Mouse (Mus musculus) forebrain, postnatal 0 days (tissue): Measurements from ENCODE around the gene Abhd2. TPM values are rescaled to one million over a fixed set of nuclear protein-coding genes. Genes with fewer than 3 reads are reported as not detected.
"Not testable (repeated sequence)": the region's sequence is repeated elsewhere in the genome, so short reads cannot be mapped to it uniquely, and the experiment has no call there.

Experiments used
- ATAC-seq: fragments of 200-750 bp; cut with Nextera tagmentation; 2 replicates; pipeline ENCODE4 v1.8.0; 2017; ENCODE audit warnings: mild to moderate bottlenecking, moderate library complexity
- DNase-seq: peaks from one replicate; pipeline ENCODE4 v3.0.0-alpha.2; 2015
- H3K27ac ChIP-seq: fragments of 300-500 bp; sonication (generic); 2 replicates; pipeline ENCODE4 v1.5.1; 2014; ENCODE audit warnings: low read depth, mild to moderate bottlenecking, antibody characterized with exemption, low read length, moderate library complexity, mixed read lengths
- H3K27me3 ChIP-seq: fragments of 300-500 bp; sonication (generic); 2 replicates; pipeline ENCODE4 v1.6.1; 2014; ENCODE audit warnings: mild to moderate bottlenecking, low read length, mixed read lengths; ENCODE audit not compliant: insufficient read depth
- H3K36me3 ChIP-seq: fragments of 300-500 bp; sonication (generic); 2 replicates; pipeline ENCODE4 v1.6.1; 2014; ENCODE audit warnings: mild to moderate bottlenecking, moderate library complexity; ENCODE audit not compliant: insufficient read depth
- H3K4me1 ChIP-seq: fragments of 300-500 bp; sonication (generic); 2 replicates; pipeline ENCODE4 v1.6.1; 2014; ENCODE audit warnings: antibody characterized with exemption; ENCODE audit not compliant: insufficient read depth
- H3K4me2 ChIP-seq: fragments of 300-500 bp; sonication (generic); 2 replicates; pipeline ENCODE4 v1.6.1; 2014; ENCODE audit warnings: low read depth, mild to moderate bottlenecking, moderate library complexity
- H3K4me3 ChIP-seq: fragments of 300-500 bp; sonication (generic); 2 replicates; pipeline ENCODE4 v1.5.1; 2014; ENCODE audit warnings: low read depth, low read length, mixed read lengths
- H3K9ac ChIP-seq: fragments of 300-500 bp; sonication (generic); 2 replicates; pipeline ENCODE4 v1.6.1; 2014; ENCODE audit warnings: mild to moderate bottlenecking
- H3K9me3 ChIP-seq: fragments of 300-500 bp; sonication (generic); 2 replicates; pipeline ENCODE4 v1.6.1; 2016; ENCODE audit warnings: low read length
- CTCF ChIP-seq: sonication (generic); IDR thresholded peaks from 2 replicates; pipeline ENCODE4 v1.5.1; 2016; ENCODE audit warnings: antibody characterized with exemption, control low read depth, low read depth
- WGBS: fragments of 180-500 bp; shearing (Covaris S2); extraction: QIAGEN DNeasy Blood & Tissue Kit; methylation state at CpG from one replicate; pipeline ENCODE4 v1.1.7; 2014; 5-methylcytosine and 5-hydroxymethylcytosine counted together
- polyA plus RNA-seq: library from polyadenylated mRNA; unstranded; fragments of >200 nt; fragmentation: Nextera tagmentation; extraction: Ambion mirVana; gene quantifications from 2 replicates; pipeline ENCODE4 v1.2.1, GENCODE M21; 2015
- total RNA-seq: library from RNA; depleted of rRNA; stranded (reverse); fragments of >200 nt; gene quantifications from 2 replicates; pipeline ENCODE4 v1.2.3, GENCODE M21; 2014

Gene Abhd2
- total and polyA plus RNA-seq, 2 experiments from 2014 or later, result 26.0 to 88.0 TPM

DNA sequence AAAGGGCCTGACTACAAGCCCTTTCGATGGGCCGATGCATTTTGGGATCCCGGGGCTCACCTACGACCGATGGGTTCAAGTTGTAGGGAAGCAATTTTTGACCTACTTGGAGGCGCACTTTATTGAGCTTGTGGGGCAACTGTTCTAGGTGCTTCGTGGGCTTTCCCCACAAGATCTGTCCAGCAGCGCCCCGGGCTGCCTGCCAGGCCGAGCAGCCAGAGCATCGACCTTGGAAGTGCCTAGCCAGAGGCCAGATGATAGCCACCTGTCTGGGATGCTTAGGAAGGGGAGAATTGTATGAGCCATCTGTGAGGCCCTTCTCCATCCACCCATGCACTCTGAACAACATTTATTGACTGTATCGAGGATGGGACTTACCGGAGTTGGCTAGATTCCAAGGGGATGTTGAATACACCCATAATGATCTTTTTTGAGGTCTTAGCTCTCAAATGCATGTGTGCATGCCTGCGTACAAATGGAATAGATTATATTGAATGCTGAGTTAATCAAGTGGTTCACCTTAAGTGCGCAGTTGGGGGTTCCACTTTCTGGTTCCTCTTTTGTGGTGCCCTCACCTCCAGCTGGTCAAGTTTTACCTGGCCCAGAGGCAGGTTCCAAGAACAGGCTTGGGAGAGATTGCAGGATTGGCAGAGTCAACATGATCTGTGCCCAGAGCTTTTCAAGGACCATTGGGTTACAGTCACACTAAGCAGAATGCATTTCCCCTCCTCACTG is 906 bp downstream of the Abhd2 start:
- ATAC-seq, result no peak
- peak; percentile 41 for DNase-seq
- WGBS, result 7% methylated on average over 15 of the region's 15 CpGs
- H3K4me3 ChIP-seq, result peak overlapping the region; percentile 86
- no peaks in the 10 kb centered on the region for H3K36me3 ChIP-seq
- peak overlapping the region; percentile 95 for H3K9ac ChIP-seq
- peak overlapping the region; percentile 77 for H3K4me2 ChIP-seq
- peaks cover 36% of the 10 kb centered on the region for H3K4me1 ChIP-seq
- no peak for TF ChIP-seq CTCF
- no peaks in the 10 kb centered on the region for H3K9me3 ChIP-seq
- H3K27ac ChIP-seq, result peak overlapping the region; percentile 88
- H3K27me3 ChIP-seq, result no peaks in the 10 kb centered on the region

DNA sequence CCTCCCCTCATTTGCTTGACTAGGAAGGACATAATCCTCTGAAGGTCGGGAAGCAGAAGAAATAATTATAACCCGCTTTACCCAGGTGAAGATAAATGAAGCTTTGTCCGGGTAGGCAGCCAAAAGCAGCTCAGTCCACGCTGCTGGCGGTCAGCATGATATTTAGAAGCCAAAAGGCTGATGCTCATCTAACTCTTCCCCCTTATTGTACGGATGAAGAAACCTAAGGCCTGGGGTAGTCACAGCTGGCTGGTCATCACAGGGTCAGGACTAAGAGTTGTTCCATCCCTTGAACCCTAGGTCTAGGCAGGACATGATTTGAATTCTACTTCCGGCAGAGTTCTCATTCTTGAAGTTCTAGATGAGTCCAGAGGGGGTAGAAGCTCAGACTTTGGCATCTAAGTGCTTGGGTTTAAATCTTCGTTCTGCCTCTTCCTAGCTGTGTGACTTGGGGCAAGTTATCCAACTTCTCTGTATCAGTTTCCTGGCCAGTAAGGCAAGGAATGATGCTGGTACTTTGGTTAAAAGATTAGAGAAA is 1.5 kb downstream of the Abhd2 start:
- Histone ChIP-seq H3K9me3 (no peaks in the 10 kb centered on the region), H3K27ac (no peak overlapping the region), H3K27me3 (no peaks in the 10 kb centered on the region), H3K4me2 (peak overlapping the region; percentile 77), H3K36me3 (no peaks in the 10 kb centered on the region; the same call in 1 of the 2 replicates), H3K4me1 (peaks cover 39% of the 10 kb centered on the region), H3K4me3 (peak overlapping the region; percentile 86), H3K9ac (peak overlapping the region; percentile 95)
- no peak for DNase-seq
- WGBS, result 67% methylated on average over 8 of the region's 8 CpGs
- no peak for ATAC-seq
- no peak for TF ChIP-seq CTCF

DNA sequence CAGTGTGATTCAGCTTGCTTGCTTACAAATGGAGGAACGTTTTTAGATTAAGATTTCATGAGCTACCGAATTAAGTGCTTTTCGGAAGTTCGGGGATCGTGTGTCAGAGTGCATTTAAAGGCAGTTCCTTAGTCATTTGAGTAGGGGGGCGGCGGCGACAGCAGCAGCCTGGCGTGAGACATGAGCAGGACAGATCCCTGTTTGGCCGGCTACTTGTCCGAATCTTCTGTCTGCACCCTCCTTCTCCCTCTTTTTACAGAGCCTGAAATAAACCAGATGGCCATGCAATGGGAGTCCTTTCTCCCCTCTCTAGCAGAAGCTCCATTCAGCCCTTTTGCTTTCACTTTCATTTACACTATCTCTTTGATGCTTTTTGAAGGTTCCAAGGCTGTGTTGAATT is 2.3 kb downstream of the Abhd2 start:
- ATAC-seq, result no peak
- no peaks in the 10 kb centered on the region for H3K9me3 ChIP-seq
- no peaks in the 10 kb centered on the region for H3K27me3 ChIP-seq
- DNase-seq, result no peak
- TF ChIP-seq CTCF, result no peak
- no peaks in the 10 kb centered on the region; the same call in 1 of the 2 replicates for H3K36me3 ChIP-seq
- no peak overlapping the region for H3K27ac ChIP-seq
- H3K9ac ChIP-seq, result peak overlapping the region; percentile 37; the same call in 1 of the 2 replicates
- WGBS, result 40% methylated on average over 11 of the region's 11 CpGs
- H3K4me3 ChIP-seq, result peak overlapping the region; percentile 86
- peaks cover 39% of the 10 kb centered on the region for H3K4me1 ChIP-seq
- peak overlapping the region; percentile 77 for H3K4me2 ChIP-seq

DNA sequence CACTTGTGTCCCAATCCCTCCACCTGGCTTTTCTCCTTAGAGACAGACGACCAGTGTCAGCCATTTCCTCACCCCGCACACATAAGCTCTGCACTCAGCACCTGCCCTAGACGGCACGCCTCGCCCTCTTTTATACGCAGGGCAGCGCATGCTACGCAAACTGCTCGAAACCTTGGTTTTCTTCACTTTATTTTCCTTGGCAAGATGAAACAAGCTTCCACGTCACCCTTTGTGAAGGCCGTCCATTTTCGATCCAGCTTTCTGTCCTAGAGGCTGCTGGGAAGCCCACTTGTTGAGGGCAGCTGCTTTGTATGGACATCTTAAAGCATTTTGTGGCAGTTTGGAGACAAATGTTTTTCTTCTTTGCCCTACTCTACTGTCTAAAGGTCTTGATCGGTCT is 5.4 kb downstream of the Abhd2 start:
- ATAC-seq (no peak), DNase-seq (no peak)
- H3K4me1 ChIP-seq, result peaks cover 36% of the 10 kb centered on the region

DNA sequence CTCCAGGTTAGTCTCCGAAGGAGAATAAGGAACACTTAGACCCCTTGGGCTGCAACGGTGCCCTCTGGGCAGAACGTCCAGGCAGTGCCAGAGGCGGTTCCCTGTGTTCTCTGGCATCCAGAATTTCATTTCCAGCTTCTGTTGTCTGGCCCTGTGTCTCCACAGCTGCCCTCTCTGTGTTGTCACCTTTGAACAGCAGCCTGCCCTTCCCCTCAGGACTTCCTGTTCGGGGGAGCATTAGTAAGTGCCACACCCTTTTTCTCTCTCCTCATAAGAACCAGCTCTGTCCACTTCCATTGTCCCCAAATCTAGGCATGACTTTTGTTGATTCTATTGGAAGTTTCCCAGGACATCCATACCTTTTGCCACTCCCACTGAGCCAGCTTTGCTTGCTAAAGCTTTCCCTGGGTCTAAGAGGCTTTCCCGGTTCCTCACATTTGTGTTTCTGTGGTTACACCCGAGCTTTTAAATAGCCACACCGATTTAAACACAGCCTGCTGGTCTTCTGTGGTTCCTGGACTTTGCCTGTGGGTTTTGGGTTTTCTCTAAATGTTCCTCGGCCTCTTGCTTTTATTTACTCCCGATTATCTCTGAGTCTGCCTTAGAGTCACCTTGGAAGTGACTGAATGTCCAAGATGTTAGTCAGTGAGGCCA is 6.5 kb downstream of the Abhd2 start:
- H3K36me3 ChIP-seq, result no peaks in the 10 kb centered on the region; the same call in 1 of the 2 replicates
- no peak for ATAC-seq
- no peaks in the 10 kb centered on the region for H3K9me3 ChIP-seq
- no peak overlapping the region for H3K4me3 ChIP-seq
- no peak overlapping the region for H3K27ac ChIP-seq
- peaks cover 30% of the 10 kb centered on the region for H3K4me1 ChIP-seq
- TF ChIP-seq CTCF, result no peak
- no peak for DNase-seq
- WGBS, result 64% methylated on average over 10 of the region's 10 CpGs
- no peak overlapping the region for H3K4me2 ChIP-seq
- no peaks in the 10 kb centered on the region for H3K27me3 ChIP-seq
- H3K9ac ChIP-seq, result no peak overlapping the region

More for the DNA sequence above, 5.4 kb downstream of the Abhd2 start:
- H3K9me3 ChIP-seq, result no peaks in the 10 kb centered on the region
- TF ChIP-seq CTCF, result no peak
- 43% methylated on average over 13 of the region's 13 CpGs for WGBS
- H3K4me2 ChIP-seq, result no peak overlapping the region
- no peak overlapping the region for H3K27ac ChIP-seq
- H3K4me3 ChIP-seq, result no peak overlapping the region
- H3K27me3 ChIP-seq, result no peaks in the 10 kb centered on the region
- H3K9ac ChIP-seq, result no peak overlapping the region
- no peaks in the 10 kb centered on the region; the same call in 1 of the 2 replicates for H3K36me3 ChIP-seq

DNA sequence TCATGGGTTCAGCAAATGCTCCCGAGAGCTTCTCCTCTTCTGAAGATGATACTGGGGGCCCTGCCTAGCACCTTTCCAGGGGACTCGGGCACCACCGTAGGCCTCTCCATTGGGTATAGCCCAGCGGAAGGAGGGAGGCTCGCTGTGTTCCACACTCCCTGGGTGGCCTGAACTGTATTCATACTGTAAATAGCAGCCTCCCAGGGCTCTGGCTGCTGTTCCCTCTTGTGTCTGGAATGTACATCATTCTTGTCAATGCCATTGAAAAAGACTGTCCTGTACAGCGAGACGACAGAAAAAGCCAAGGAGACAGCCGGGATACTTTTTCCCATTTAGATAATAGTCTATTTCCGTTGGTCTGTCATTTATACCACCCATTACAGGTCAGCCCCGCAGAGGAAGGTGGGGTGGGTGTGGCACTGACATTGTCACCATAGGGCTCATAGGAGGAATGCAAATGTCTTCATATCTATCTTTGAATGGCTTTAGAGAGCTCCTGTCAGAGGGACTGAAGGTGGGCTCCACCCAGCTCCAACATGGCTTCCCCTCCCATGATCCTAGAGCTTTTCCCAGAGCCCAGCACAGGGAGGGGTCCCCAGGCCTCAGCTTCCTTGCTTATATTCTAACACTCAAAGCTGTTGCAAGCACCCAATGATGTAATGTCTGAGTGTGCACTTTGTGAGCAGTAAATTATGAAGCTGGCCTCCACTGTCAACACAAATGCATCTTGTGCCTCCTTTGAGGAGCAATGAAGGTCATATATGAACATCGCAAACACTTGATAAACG is 10.1 kb downstream of the Abhd2 start:
- no peak overlapping the region for H3K4me3 ChIP-seq
- TF ChIP-seq CTCF, result no peak
- WGBS, result 77% methylated on average over 12 of the region's 12 CpGs
- H3K4me2 ChIP-seq, result no peak overlapping the region
- H3K9ac ChIP-seq, result no peak overlapping the region
- DNase-seq (no peak), ATAC-seq (no peak)
- H3K9me3 ChIP-seq, result no peaks in the 10 kb centered on the region
- peaks cover 12% of the 10 kb centered on the region; the same call in 1 of the 2 replicates for H3K4me1 ChIP-seq
- no peaks in the 10 kb centered on the region; the same call in 1 of the 2 replicates for H3K36me3 ChIP-seq
- H3K27me3 ChIP-seq, result no peaks in the 10 kb centered on the region
- H3K27ac ChIP-seq, result no peak overlapping the region

DNA sequence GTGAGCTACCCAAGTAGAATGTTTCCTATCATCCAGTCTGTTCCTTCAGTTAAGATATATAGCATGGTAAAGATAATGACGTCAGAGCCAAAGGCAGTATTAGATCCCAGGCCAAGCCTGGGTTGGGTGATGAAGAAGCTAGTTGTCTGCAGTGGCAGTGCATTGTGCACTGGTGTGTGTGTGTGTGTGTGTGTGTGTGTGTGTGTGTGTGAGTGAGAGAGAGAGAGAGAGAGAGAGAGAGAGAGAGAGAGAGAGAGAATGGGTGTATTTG is 10.6 kb downstream of the Abhd2 start:
- H3K27ac ChIP-seq, H3K36me3 ChIP-seq, H3K4me2 ChIP-seq, ATAC-seq, H3K4me1 ChIP-seq, H3K4me3 ChIP-seq, H3K9ac ChIP-seq, H3K9me3 ChIP-seq, H3K27me3 ChIP-seq, DNase-seq: not testable (repeated sequence)
- 93% methylated on average over 1 of the region's 1 CpGs for WGBS
